Mouse (Mus musculus): ENCODE measurements at regions not wholly inside any gene's neighbourhood (a gene's known extent, or its start where the extent isn't known, plus 50 kb on each side); places are given as distances from the start of the nearest gene placed in this dataset.

GRCm38 (mm10) chr9:98690839-98691516, 89.5 kb upstream of the Mrps22 start:
- no peak for DNase-seq (ENCODE audit: low read depth)

GRCm38 (mm10) chr9:98685548-98685947, 84.1 kb upstream of the Mrps22 start:
- no peak for DNase-seq (ENCODE audit: low read depth)

GRCm38 (mm10) chr9:98684336-98684735, 82.9 kb upstream of the Mrps22 start:
- DNase-seq (ENCODE audit: low read depth) = no peak

GRCm38 (mm10) chr9:98675612-98676011, 74.2 kb upstream of the Mrps22 start:
- DNase-seq (ENCODE audit: low read depth) = no peak

GRCm38 (mm10) chr9:98673461-98674114, 72.1 kb upstream of the Mrps22 start:
- DNase-seq (ENCODE audit: low read depth) = no peak

GRCm38 (mm10) chr9:98672361-98672760, 70.9 kb upstream of the Mrps22 start:
- no peak for DNase-seq (ENCODE audit: low read depth)

- DNase-seq (ENCODE audit: low read depth) = no peak
Measured at GRCm38 (mm10) chr9:98668423-98669330, 67.2 kb upstream of the Mrps22 start.

- DNase-seq (ENCODE audit: low read depth) = no peak
Measured at GRCm38 (mm10) chr9:98667072-98667471, 65.6 kb upstream of the Mrps22 start.

- no peak for DNase-seq (ENCODE audit: low read depth)
Measured at GRCm38 (mm10) chr9:98663011-98663410, 61.6 kb upstream of the Mrps22 start.

GRCm38 (mm10) chr9:98651681-98652080, 50.2 kb upstream of the Mrps22 start:
- no peak for DNase-seq (ENCODE audit: low read depth)
